Mouse (Mus musculus) kidney, embryonic 16.5 days (tissue): ENCODE measurements around the gene Hs3st1. TPM values are rescaled to one million over a fixed set of nuclear protein-coding genes. Genes with fewer than 3 reads are reported as not detected.
A peak's percentile ranks its signal among the peaks of the same experiment; 100 is the strongest.

Source experiments
- ATAC-seq: fragments of 200-750 bp; cut with Nextera tagmentation; 2 replicates; pipeline ENCODE4 v1.8.0; 2017; ENCODE audit warnings: moderate TSS enrichment; ENCODE audit not compliant: low FRiP score, low TSS enrichment
- H3K27ac ChIP-seq: fragments of 300-500 bp; sonication (generic); 2 replicates; pipeline ENCODE4 v1.5.1; 2014; ENCODE audit warnings: low read length
- H3K27me3 ChIP-seq: fragments of 300-500 bp; sonication (generic); 2 replicates; pipeline ENCODE4 v1.6.1; 2014; ENCODE audit warnings: low read length, control low read depth, mixed read lengths; ENCODE audit not compliant: insufficient read depth
- H3K36me3 ChIP-seq: fragments of 300-500 bp; sonication (generic); 2 replicates; pipeline ENCODE4 v1.6.1; 2014; ENCODE audit warnings: low read length, control low read depth, mixed read lengths; ENCODE audit not compliant: insufficient read depth
- H3K4me1 ChIP-seq: fragments of 300-500 bp; sonication (generic); 2 replicates; pipeline ENCODE4 v1.6.1; 2014; ENCODE audit warnings: low read length, control low read depth, mixed read lengths; ENCODE audit not compliant: insufficient read depth
- H3K4me2 ChIP-seq: fragments of 300-500 bp; sonication (generic); replicated peaks from 2 replicates; pipeline ENCODE4 v1.6.1; 2014; ENCODE audit warnings: low read depth, low read length
- H3K4me3 ChIP-seq: fragments of 300-500 bp; sonication (generic); 2 replicates; pipeline ENCODE4 v1.5.1; 2014; ENCODE audit warnings: mild to moderate bottlenecking, low read length
- H3K9ac ChIP-seq: fragments of 300-500 bp; sonication (generic); replicated peaks from 2 replicates; pipeline ENCODE4 v1.6.1; 2014; ENCODE audit warnings: low read length
- H3K9me3 ChIP-seq: fragments of 300-500 bp; sonication (generic); 2 replicates; pipeline ENCODE4 v1.6.1; 2016; ENCODE audit warnings: low read length, control low read depth
- WGBS: fragments of 180-500 bp; shearing (Covaris S2); extraction: QIAGEN DNeasy Blood & Tissue Kit; methylation state at CpG from one replicate; pipeline ENCODE4 v1.1.7; 2014; 5-methylcytosine and 5-hydroxymethylcytosine counted together
- polyA plus RNA-seq: library from polyadenylated mRNA; unstranded; fragments of >200 nt; fragmentation: Nextera tagmentation; extraction: Ambion mirVana; gene quantifications from 2 replicates; pipeline ENCODE4 v1.2.1, GENCODE M21; 2015

Gene Hs3st1
- polyA plus RNA-seq, 1 experiment from 2014 or later: 4.9 TPM

DNA sequence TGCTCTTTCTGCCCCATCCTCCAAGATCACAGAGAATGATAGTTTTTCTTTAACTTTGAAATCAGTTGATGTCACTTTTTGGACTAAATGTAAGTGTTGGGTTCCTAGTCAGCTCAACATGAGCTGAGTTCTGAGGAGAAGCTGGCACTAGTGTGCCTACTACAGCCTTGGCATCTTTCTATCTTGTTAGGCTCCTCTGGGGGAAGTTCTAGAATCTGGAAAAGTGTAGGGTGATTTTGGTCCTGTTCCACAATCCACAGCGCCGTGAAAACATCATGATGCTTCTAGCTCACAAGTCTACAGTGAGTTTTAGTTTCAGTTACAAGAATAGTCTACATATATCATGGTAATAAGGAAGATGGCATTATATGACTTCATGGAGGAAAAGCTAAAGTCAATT lies 18.4 kb downstream of the Hs3st1 start:
- Histone ChIP-seq H3K9ac (no peak overlapping the region), H3K27me3 (no peaks in the 10 kb centered on the region), H3K27ac (no peak overlapping the region), H3K4me2 (no peak overlapping the region), H3K9me3 (peaks cover 4% of the 10 kb centered on the region; the same call in 1 of the 2 replicates), H3K4me1 (no peaks in the 10 kb centered on the region), H3K36me3 (no peaks in the 10 kb centered on the region), H3K4me3 (no peak overlapping the region)
- WGBS: 89% methylated on average over 2 of the region's 2 CpGs
- ATAC-seq: no peak

- peaks cover 4% of the 10 kb centered on the region; the same call in 1 of the 2 replicates for H3K9me3 ChIP-seq
- H3K4me1 ChIP-seq: no peaks in the 10 kb centered on the region
- H3K27ac ChIP-seq: no peak overlapping the region
- WGBS: 48% methylated on average over 1 of the region's 1 CpGs
- H3K27me3 ChIP-seq: no peaks in the 10 kb centered on the region
- ATAC-seq: no peak
- H3K4me2 ChIP-seq: no peak overlapping the region
- H3K36me3 ChIP-seq: no peaks in the 10 kb centered on the region
- H3K4me3 ChIP-seq: no peak overlapping the region
- H3K9ac ChIP-seq: no peak overlapping the region
Measured at GRCm38 (mm10) chr5:39733750-39734443, 21.4 kb downstream of the Hs3st1 start.

GRCm38 (mm10) chr5:39733013-39733749 lies 22.1 kb downstream of the Hs3st1 start:
- ATAC-seq: no peak
- WGBS: 47% methylated on average over 5 of the region's 5 CpGs

DNA sequence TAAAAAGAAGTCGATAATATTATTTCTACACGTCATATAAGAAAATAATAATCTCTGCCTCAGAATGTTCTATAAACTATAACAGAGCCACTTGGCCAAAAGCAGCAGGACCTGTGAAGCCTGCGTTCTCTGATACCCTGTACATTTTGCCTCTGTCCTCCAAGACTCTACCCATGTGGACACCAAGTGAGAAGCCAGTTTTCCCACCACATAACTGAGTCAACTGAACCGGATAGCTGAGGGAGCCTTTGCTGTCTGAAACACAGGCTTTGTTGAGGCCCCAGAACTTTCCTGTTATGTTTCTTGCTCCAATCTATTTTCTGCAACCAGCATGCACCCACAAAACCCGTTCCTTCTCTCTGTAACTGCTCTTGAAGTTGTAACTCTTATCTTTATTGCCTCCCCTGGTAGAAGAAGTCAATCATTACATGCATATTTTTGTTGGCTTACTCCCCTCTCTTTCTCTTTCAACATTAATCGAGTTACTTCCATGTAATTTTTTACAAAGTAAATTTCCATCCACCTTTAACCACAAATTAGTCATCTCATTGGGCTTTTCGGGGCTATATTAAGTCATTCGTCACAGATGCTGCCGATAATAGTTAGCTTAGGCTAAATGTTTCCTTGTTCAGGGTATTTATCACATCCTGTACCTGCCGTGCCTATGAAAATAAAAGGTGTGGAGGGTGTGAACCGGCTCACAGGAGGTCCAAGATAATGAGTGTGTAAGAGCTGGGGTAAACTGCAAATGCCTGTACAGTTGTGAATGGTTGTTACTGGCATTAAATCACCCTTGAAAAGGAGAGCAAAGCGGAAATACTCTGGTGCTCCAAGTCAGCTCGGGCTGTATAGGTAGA lies 39.4 kb downstream of the Hs3st1 start:
- Histone ChIP-seq H3K27me3 (no peaks in the 10 kb centered on the region), H3K9ac (no peak overlapping the region), H3K4me2 (peak overlapping the region; percentile 18; the same call in 1 of the 2 replicates), H3K36me3 (no peaks in the 10 kb centered on the region), H3K9me3 (no peaks in the 10 kb centered on the region), H3K27ac (0 out of 2 replicates have a peak overlapping the region, but pooled peaks have one; percentile 32), H3K4me3 (no peak overlapping the region), H3K4me1 (peaks cover 12% of the 10 kb centered on the region; the same call in 1 of the 2 replicates)
- WGBS: 49% methylated on average over 13 of the region's 13 CpGs
- peak; percentile 91 for ATAC-seq

More at GRCm38 (mm10) chr5:39733013-39733749, 22.1 kb downstream of the Hs3st1 start:
- H3K4me2 ChIP-seq: no peak overlapping the region
- no peaks in the 10 kb centered on the region for H3K4me1 ChIP-seq
- no peak overlapping the region for H3K9ac ChIP-seq
- no peak overlapping the region for H3K4me3 ChIP-seq
- peaks cover 4% of the 10 kb centered on the region; the same call in 1 of the 2 replicates for H3K9me3 ChIP-seq
- no peaks in the 10 kb centered on the region for H3K36me3 ChIP-seq
- H3K27me3 ChIP-seq: no peaks in the 10 kb centered on the region
- H3K27ac ChIP-seq: no peak overlapping the region

GRCm38 (mm10) chr5:39715193-39715592 lies 40.1 kb downstream of the Hs3st1 start:
- Histone ChIP-seq H3K4me1 (peaks cover 12% of the 10 kb centered on the region; the same call in 1 of the 2 replicates), H3K9me3 (no peaks in the 10 kb centered on the region), H3K27ac (no peak overlapping the region), H3K36me3 (no peaks in the 10 kb centered on the region), H3K4me3 (no peak overlapping the region), H3K9ac (no peak overlapping the region), H3K27me3 (no peaks in the 10 kb centered on the region), H3K4me2 (no peak overlapping the region)
- peak; percentile 54; the same call in 1 of the 2 replicates for ATAC-seq
- WGBS: 71% methylated on average over 5 of the region's 5 CpGs

DNA sequence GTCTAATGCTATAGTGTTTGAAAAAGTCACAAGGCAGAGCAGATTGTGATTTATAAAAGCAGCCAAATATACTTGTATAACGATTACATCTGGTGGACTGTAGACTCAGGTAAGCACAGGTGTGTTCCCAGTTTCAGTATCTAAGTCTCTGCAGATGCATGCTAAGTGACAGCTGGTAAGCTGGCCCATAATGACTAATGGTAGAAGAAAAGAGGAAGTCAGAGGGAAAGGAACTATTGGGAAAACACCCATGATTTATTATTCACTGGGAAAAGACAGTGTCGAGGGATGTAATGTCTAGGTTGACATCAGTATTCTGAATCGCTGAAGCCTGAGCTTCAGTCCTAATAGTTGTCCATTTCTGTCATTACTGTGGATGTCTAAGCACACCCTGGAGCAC lies 49.7 kb downstream of the Hs3st1 start:
- Histone ChIP-seq H3K4me2 (no peak overlapping the region), H3K9me3 (no peaks in the 10 kb centered on the region), H3K9ac (no peak overlapping the region), H3K36me3 (no peaks in the 10 kb centered on the region), H3K27me3 (no peaks in the 10 kb centered on the region), H3K4me3 (no peak overlapping the region), H3K27ac (no peak overlapping the region), H3K4me1 (no peaks in the 10 kb centered on the region)
- 63% methylated on average over 3 of the region's 3 CpGs for WGBS
- ATAC-seq: no peak

GRCm38 (mm10) chr5:39660826-39661225 lies 94.4 kb downstream of the Hs3st1 start:
- no peak overlapping the region for H3K4me2 ChIP-seq
- H3K9me3 ChIP-seq: no peaks in the 10 kb centered on the region
- no peaks in the 10 kb centered on the region for H3K27me3 ChIP-seq
- H3K9ac ChIP-seq: no peak overlapping the region
- H3K4me1 ChIP-seq: no peaks in the 10 kb centered on the region
- no peaks in the 10 kb centered on the region for H3K36me3 ChIP-seq
- H3K27ac ChIP-seq: no peak overlapping the region
- no peak overlapping the region for H3K4me3 ChIP-seq
- WGBS: 91% methylated on average over 4 of the region's 4 CpGs
- ATAC-seq: no peak

- Histone ChIP-seq H3K4me3 (no peak overlapping the region), H3K9ac (no peak overlapping the region), H3K4me2 (no peak overlapping the region), H3K27ac (no peak overlapping the region), H3K36me3 (no peaks in the 10 kb centered on the region), H3K4me1 (no peaks in the 10 kb centered on the region), H3K9me3 (no peaks in the 10 kb centered on the region), H3K27me3 (no peaks in the 10 kb centered on the region)
- 40% methylated on average over 2 of the region's 2 CpGs for WGBS
- ATAC-seq: no peak
Measured at GRCm38 (mm10) chr5:39659417-39659816, 95.9 kb downstream of the Hs3st1 start.

DNA sequence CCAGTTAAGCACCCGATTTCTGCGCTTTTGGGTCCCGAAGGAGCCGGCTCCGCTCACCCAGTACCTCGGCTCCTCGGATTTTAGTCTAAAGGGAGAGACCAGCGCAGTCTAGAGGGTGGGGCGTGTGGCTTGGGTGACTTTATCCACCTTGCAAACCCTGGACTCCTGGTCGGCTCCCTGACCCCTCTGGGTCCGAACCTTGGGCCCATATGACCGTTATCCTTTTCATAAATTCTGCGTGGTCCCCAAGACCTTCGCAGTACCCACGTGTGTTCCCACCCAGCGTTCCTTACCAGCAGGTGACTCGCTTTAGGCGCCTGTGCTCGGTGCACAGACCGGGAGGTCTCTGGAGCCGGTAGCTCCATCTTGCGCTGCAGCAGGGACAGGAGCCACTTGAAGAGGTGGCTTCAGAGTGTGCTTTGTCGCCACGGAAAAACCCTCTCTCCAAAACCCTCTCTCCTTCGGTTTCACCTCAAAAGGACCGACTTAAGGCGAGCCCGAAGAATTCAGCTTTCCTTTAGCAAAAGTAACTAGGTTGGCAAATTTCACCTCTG lies 110.4 kb downstream of the Hs3st1 start:
- peak overlapping the region; percentile 84 for H3K4me2 ChIP-seq
- under 1% methylated on average over 28 of the region's 28 CpGs for WGBS
- H3K4me3 ChIP-seq: peak overlapping the region; percentile 68
- peak; percentile 78 for ATAC-seq
- no peaks in the 10 kb centered on the region for H3K9me3 ChIP-seq
- no peaks in the 10 kb centered on the region for H3K36me3 ChIP-seq
- no peak overlapping the region for H3K27ac ChIP-seq
- peaks cover 20% of the 10 kb centered on the region for H3K4me1 ChIP-seq
- H3K9ac ChIP-seq: peak overlapping the region; percentile 43
- peaks cover 27% of the 10 kb centered on the region for H3K27me3 ChIP-seq
